Mouse (Mus musculus) c-Kit-positive CD71-positive TER-119-positive erythroid progenitor cells, embryonic 14.5 days (primary cell): ENCODE data around the gene Rgs9.
A peak's percentile ranks its signal among the peaks of the same experiment; 100 is the strongest.

Experiments used
- DNase-seq: peaks from one replicate; pipeline ENCODE4 v3.0.0-alpha.2; 2013; ENCODE audit warnings: low spot score

The Rgs9 gene

DNA sequence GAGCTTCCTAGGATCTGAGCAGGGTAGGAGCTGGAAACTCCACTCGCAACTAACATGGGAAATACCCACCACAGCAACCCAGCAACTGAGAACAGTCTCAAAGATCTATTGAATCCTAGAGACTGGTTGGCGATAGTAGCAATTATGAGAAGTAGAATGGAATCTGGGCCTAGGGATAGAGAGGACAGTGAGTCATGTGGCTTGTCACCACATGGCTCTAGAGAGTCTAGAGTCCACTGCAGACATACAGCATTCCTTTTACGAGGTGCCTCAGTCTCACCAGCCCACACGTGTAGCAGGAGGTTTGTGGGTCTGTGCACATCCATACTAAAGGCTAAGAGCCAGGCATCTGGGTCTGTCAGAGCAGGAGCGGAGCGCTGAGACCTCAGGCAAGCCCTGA is 59.3 kb downstream of the Rgs9 start:
- no peak for DNase-seq

DNA sequence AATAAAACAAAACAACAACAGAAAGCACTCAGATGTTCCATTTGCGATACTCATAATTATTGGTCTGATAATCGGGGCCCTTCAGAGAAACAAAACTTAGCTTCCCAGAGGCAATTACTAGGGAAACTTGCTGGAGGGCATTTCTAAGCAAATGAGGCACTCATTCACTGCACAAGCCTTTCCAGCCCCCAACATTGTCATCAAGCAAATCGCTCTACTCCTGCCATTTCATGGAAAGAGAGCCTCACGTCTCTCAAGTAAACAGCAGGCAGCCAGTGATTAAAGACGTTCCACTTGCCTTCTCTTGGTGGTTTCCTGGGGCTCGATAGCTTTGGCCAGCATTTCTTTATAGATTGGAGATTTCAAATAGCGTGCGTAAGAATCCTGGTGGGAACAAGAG is 60.1 kb downstream of the Rgs9 start:
- no peak for DNase-seq

DNA sequence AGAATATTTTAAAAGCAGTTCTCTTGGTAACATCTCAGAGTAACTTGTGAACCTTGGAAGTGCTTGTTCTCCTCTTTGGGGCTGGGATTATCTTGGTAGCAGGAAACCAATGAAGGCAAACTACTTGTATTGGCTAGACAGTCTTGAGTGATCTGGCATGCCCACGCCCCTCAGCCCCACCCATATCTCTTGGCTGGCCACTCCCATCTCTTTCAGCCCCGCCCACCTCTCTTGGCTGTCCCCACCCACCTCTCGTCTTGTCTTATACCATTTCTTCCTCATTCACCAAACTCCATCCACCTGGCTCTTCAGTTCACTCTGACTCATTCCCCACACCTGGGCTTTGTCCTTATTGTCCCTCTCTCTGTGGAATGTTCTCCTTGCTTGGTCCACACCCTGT is 64.3 kb downstream of the Rgs9 start:
- peak; percentile 7 for DNase-seq

DNA sequence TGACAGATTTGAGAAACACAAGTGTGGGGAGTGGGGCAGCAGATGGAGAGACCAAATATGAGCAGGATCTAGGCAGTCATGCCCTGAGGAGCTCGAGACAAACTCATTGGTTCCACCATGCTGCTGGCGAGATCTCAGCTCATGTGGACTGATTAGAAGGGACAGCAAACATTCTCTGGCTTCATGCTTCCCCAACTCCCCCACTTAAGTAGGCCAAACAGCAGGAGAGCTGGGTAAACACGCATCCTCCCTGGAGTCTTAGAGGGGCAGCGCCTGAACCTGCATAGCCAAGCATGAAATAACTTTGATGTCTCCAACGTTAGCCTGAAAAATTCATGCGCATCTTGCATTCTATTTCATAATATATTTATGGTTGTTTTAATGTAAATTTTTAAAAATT is 65.1 kb downstream of the Rgs9 start:
- no peak for DNase-seq

DNA sequence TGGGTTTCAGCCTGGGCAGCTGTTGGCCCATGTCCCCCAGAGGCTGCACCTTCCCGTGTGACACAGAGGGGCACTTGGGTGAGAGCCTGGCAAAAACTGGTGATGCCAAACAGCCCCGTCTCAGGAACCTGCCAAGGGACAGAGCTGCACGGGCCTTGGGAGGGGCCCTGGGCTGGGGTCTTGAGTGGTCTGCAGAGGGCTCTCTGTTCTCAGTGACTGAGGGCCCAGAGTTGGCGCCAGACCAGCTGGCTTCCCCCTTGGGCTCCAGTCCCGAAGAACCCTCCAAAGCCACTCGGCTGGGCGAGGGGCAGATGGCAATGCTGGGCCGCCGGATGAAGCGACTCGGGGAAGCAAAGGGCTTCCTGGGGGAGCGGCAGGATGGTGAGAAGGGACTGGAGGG is 70.8 kb downstream of the Rgs9 start:
- no peak for DNase-seq

DNA sequence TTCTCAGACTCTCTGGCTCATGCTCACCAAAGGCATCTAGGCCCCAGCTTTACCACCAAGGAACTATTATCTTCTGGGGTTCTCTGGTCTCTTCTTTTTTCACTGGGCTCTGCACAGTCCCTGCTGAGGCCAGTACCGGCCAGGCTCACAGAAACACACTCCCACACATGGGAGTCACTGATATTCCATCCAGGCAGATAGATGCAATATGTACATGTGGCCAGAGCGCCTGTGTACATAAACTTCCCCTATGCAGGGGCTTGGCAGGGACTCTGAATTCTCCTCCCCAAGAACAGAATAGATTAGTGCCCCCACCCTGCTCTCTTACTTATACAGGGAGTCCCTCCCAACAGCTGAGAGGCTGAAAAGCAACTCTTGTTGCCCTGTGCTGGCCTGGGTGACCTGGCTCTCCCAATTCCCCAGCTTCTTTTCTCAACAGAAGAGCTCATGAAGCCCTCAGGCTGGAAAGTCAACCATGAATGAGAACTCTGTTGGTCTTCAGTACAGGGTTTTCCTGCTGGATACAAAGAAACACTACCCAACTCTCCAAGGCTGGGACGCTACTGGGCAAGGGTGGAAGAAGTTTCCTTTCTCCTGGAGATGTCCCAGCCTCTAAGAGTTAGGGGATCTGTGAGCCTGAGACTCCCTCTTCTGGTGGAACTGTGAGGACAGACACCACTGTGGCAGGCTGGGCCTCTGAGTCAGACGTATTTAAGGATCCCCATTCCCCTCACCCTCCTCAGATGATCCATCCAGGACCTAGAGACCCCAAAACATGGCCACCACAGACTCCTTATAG is 76.5 kb downstream of the Rgs9 start:
- DNase-seq = no peak

DNA sequence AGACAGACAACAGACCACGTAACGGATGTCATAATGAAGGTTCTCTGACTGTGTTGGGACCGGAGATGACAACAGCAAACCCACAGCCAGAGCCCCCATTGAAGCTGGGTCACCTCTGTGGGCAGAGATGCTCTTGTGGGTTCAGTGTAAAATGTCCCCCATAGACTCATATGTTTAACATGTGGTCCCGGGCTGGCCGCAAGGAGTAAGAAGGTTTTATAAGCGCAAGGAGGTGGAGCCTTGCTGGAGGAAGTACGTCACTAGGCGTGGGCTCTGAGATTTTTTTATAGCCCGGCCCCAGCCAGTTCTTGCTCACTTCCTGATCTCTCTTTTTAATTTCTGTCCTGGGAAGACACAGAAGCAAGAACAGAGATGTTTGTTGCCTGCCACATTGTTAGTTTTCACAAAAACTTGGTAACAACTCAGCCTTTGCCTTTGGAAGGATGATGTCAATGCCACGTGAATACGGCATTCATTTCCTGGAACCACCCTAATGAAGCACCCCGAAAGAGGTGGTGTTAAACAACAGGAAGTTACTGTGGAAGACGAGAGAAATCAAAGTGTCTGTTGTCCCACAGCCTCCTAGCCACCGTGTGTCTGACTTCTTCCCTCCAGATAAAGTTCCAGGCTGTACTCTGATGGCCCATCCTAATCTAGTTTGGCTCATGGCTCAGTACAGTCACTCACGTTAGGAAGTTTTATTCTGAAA is 79.1 kb downstream of the Rgs9 start:
- DNase-seq = no peak

DNA sequence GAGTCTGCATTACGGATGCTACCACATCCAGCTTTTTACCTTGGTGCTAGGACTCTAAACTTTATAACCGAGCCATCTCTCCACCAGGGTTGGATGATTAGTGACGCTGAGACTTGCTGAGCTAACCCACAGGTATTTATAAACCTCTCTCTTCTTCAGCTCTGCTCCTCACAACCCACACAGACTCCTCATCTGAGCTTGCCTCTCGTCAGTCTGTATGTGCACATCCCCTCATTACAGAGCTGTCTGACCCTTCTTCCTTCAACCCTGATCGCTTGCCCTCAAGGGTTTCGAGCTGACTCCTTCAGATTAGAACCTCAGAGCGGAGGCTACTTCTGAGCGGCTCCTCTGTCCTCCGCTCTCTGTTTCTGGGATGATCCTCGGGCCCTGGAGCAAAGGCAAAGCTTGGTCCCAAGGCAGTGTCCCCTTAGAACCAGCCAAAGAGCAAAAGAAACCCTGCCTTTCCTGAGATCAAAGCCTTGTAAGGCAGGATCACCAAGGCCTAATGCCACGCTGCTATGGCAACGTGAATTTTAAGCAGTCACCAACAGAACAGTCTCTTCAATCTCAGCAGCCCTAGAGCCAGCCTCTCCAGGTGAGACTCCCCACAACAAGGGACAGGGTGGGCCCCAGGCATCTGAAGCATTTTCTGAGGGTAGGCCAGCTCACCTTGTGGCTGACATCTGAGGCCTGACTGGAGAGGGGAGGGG is 79.9 kb downstream of the Rgs9 start:
- DNase-seq = no peak

DNA sequence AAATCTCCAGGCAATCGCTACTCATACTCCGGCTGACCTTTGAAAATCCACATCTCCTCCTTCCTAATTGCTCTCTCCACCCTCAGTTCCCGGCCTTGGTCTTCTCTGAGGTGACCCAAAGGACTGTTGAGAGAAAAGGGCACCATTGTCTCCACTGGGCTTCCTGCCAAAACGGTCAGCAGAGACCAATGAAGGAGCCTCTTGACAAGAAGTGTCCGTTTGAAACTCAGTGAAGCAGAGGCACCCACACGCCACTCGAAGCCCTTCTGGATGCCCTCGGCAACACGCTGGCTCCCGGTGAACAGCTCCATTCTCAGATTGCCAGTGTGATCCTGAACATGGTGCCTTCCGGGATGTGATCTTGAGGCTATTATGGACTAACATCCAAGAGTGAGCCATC is 87.2 kb downstream of the Rgs9 start:
- no peak for DNase-seq

DNA sequence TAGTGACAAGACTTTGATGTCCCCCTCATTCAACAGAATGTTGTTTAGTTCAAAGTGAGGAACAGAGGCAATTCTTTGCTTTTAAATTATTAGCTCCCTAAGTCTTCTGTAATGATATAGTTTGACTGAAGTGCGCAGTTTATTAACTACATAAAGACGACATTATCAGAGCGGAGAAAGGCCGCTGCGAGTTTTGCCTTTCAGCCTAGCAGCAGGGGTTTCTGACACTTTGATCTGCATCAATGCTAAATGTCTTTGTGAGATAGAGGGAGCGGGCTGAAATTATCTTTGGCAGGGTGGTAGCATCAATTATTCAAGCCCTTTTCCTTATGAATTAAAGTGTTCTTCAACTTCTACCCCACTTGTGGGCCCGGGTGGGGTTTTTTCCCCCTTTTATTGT is 87.6 kb downstream of the Rgs9 start:
- no peak for DNase-seq

DNA sequence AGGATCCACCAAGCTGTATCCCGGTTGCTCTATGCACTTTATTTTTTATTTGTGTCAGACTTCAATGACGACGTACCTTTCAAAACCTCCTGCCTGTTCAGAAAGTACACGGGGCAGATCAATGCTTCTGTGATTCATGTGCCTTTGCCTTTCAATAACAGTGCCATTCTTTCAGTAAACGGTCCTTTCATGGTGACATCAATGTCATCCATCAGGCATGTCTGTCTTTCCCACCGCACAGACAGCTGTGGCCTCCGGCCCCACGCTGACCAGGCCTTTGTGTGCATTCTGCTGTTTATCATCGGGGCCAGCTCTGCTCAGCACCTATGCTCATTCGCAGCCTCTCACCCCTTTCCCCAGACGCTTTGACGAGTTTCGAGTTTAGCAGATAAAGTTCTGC is 91.2 kb downstream of the Rgs9 start:
- DNase-seq = no peak

DNA sequence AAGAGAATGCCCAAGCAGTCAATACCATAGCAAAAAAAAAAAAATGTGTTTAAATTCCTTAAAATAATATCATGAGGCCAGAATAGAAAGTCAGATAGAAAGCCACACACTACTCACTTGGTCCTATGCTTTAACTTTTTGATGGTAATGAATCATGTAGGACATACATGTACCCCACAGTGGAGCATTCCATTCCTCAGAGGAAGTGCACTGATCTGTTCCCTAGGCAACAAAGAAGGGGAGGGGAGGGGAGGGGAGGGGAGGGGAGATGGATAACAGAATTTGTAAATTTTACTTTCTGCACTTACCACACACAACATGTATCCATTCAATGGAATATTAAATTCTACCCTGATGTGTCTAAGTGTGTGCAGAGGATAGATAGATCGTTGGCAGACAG is 91.9 kb downstream of the Rgs9 start:
- no peak for DNase-seq

DNA sequence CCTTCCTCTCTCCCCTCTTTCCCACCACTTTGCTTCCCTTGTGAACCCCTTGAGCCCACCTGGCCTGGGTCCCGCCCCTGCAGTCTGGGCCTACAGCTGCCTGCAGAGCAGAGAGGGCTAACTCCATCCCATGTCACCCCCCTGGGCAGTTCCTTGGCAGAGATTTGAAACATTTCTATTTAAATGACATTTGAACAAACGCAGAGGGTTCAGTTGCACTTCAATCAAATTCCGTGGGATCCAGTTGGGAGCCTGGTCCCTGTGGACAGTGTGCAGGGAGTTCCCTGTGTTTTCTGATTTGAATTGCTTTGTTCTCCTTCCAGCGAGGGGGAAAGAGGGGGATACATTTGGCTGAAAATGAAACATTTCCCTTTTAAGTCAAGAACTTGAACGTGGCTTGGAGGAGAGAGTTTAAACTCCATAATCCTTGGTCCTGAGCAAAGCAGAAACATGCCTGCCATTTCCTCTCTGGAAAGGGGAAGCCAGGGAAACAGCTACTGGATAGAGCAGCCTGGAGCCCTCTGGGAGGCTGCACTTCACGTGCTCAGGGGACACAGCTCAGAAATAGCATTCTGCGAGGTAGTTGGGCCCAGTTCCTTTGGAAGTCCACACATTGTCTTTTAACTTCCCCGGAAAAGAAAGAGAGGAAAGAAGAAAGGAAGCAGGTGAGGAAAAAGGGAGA is 98.2 kb downstream of the Rgs9 start:
- DNase-seq = no peak

DNA sequence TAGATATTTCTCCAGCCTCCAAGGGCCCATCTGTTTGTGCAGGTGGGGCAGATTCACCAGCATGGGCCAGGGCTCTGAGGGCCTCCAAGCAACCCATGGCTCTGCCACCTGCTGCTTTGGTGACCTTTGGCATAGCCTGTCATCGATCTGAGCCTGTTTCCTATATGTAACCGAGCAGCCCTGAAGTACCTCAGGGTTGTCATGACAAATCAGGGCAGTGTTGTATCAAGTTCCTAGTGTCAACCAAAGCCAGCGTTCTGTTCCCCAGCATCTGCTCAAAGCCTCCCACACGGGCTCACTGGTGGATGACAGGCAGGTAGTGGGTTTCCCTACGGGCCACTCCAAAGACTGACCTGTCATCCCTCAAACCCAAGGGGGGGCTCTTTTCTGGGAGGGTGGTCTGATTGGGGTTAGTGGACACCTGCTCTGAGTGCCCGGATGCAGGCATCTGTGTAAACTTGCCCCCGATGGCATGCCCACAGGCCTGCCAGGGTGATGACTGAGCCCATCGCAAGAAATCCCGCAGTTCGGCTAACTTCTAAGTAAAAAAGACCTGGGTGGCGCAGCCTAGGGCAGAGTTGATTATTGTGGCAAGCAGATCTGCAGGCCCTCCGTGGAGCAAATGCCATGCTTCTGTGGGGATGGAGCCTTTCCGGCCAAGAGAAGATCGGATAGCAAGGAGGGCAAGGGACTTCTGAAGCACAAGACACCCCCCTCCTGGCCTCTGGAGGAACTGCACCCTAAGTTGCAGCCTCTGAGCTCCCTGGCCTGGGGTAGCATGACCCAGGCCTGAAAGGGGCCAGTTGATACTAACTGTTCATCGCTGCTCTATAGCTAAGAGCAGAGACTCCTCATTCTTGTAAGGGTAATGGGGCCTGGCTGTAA is 105.0 kb downstream of the Rgs9 start:
- peak; percentile 30 for DNase-seq

DNA sequence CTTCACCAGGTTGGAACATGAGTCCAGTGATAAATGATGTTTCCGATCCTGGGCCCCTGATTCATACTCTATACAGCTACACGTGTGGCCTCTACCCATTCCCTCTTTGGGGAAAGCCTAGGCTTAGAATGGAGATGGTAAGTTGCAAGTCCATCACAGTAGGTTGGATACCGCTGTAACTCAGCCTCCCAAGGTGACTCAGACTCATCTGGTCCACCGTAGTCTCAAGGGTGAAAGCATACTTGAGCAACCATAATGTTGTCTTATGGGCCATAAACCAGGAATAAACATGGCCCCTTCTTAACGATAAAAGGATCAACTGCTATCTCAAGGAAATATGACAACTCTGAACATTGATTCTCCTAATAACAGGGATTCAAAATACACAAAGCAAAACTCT is 109.7 kb downstream of the Rgs9 start:
- no peak for DNase-seq

DNA sequence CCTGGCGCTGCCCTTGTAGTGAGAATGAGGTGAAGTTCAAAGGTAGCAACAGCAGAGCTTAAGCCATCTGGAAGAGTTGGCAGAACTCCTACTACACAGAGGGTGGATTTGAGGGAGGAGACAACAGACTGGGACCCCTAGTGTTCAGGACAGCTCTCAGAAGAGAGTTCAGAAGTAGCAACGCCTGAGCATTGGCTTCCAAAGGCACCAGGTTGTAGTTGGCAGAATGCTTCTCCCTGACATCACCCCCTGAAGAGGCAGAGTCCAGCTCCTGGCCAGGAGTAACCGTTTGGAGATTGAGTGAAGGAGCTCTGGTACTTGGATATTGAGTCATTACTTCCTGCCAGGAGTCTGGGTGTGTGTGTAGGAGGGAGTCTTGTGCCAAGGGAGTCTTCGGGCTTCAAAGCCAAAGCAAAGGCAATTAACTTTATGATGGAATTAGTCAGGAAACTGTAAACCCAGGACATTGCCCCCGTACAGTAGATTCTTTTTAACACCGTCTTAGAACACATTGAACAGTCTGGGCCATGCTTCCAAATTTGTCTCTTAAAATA is 110.2 kb downstream of the Rgs9 start:
- DNase-seq = no peak

DNA sequence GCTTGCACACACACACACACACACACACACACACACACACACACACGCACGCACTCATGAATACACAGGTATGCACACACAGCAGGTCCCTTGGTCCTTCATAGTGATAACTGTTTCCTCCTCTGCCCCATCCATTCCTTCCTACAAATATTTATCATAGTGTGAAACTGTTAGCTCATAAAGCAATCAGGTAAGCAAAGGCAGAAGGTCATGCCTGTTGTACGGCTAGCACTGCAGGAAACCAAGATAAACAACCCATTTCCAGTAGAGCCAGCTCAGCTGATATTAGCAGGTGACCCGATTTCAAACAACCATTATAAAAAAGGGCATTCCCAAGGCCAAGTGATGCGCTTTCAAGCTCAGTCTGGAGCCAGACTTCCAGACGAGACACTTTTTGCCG is 116.8 kb downstream of the Rgs9 start:
- DNase-seq = no peak

DNA sequence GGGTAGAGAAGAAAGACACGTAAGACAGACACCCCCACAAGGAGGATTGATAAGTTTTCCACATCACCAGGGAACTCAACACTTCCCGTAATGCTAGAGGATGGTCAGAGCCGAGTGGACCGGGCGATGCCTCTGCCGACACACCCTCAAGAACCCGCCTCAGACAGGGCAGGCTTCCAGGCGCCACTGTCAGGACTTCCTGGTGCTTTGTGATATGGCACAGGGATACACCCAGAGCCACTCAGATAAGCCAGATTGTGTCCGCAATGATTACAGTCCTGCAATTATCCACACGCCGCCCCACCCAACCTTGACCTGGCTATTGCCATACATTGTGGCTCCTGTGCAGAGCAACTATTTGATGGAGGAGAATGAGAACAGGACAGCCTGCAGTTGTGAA is 117.6 kb downstream of the Rgs9 start:
- no peak for DNase-seq

DNA sequence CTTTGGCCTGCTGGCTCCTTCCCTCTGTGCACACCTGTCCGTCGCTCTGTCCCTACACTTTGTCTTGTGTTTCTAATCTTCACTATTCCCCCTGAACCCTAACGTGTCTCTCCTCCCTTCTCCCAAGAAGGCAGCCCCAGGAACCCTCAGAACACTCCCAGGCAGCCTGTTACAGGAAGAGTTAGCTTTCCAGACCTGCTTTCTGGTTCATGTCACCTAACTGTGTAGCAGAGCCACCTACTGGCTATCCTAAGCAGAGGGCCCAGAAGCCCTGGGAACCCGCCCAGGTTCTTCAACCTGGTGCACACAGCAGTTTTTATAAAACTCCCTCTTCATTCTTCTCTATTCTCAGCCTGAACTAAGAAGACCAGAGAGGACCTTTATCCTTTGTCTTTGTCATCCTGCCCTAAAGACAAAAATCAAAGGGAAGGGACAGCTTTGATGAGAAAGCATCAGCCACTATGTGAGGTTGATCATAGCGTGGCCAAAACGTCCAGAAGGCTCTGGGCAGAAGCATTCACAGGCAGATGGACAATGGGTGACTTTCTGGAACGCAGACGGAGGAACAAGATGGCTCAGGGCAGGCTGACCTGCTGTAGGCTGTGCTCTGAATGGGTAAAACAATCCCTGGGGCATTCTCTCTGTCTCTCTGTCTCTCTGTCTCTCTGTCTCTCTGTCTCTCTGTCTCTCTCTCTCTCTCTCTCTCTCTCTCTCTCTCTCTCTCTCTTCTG is 119.0 kb downstream of the Rgs9 start:
- DNase-seq = no peak

DNA sequence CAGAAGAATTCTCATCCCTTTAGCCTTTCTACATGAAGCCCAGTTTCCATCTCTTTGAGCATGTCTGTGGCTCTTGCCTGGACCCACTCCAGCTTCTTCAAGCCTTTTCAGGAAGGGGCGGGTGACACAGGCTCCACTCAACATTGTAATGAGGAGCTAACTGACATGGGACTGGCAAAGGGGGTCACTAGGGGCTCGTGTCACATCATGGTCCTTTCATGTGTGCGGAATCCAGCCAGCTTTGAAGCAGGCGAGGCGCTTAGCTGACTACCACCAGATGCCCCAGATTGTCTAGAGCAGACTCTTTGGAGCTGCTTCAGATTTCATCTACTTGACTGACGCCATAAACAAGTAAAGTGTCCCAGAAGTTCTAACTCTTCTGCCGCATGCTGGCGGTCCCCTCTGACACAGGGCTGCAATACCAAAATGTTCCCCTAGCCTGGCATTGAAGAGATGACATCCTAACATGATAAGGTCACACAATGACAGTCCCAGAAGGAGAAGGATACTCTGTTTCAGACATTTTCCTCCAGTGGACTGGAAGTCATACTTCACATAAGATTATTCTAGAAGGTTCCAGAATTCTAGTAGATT is 122.5 kb downstream of the Rgs9 start:
- no peak for DNase-seq
